Mouse (Mus musculus) stomach, embryonic 14.5 days (tissue): ENCODE measurements around the gene Rpl23a. TPM values are rescaled to one million over a fixed set of nuclear protein-coding genes. Genes with fewer than 3 reads are reported as not detected.

Experiments
- ATAC-seq: fragments of 200-750 bp; cut with Nextera tagmentation; 2 replicates; pipeline ENCODE4 v1.8.0; 2017; ENCODE audit warnings: low read depth, moderate TSS enrichment; ENCODE audit not compliant: insufficient number of reproducible peaks, insufficient read depth, low FRiP score
- H3K27ac ChIP-seq: fragments of 300-500 bp; sonication (generic); 2 replicates; pipeline ENCODE4 v1.5.1; 2014; ENCODE audit warnings: mild to moderate bottlenecking, low read length, moderate library complexity, mixed read lengths
- H3K27me3 ChIP-seq: fragments of 300-500 bp; sonication (generic); 2 replicates; pipeline ENCODE4 v1.6.1; 2014; ENCODE audit warnings: low read length, control low read depth, mixed read lengths; ENCODE audit not compliant: control insufficient read depth, insufficient read depth
- H3K36me3 ChIP-seq: fragments of 300-500 bp; sonication (generic); 2 replicates; pipeline ENCODE4 v1.6.1; 2014; ENCODE audit warnings: mild to moderate bottlenecking, control low read depth, low read length, moderate library complexity, mixed read lengths; ENCODE audit not compliant: control insufficient read depth, insufficient read depth
- H3K4me1 ChIP-seq: fragments of 300-500 bp; sonication (generic); 2 replicates; pipeline ENCODE4 v1.6.1; 2014; ENCODE audit warnings: low read length, control low read depth, mixed read lengths; ENCODE audit not compliant: control insufficient read depth, insufficient read depth
- H3K4me2 ChIP-seq: fragments of 300-500 bp; sonication (generic); replicated peaks from 2 replicates; pipeline ENCODE4 v1.6.1; 2014; ENCODE audit warnings: low read depth, low read length, control low read depth
- H3K4me3 ChIP-seq: fragments of 300-500 bp; sonication (generic); 2 replicates; pipeline ENCODE4 v1.5.1; 2014; ENCODE audit warnings: low read depth, low read length, control low read depth
- H3K9ac ChIP-seq: fragments of 300-500 bp; sonication (generic); replicated peaks from 2 replicates; pipeline ENCODE4 v1.6.1; 2014; ENCODE audit warnings: low read depth, mild to moderate bottlenecking, control low read depth, low read length, moderate library complexity, mixed read lengths
- H3K9me3 ChIP-seq: fragments of 300-500 bp; sonication (generic); 2 replicates; pipeline ENCODE4 v1.6.1; 2016; ENCODE audit warnings: low read depth, low read length, control low read depth; ENCODE audit not compliant: control insufficient read depth
- WGBS: fragments of 180-500 bp; shearing (Covaris S2); extraction: QIAGEN DNeasy Blood & Tissue Kit; methylation state at CpG from one replicate; pipeline ENCODE4 v1.1.7; 2014; 5-methylcytosine and 5-hydroxymethylcytosine counted together
- polyA plus RNA-seq: library from polyadenylated mRNA; unstranded; fragments of >200 nt; fragmentation: Nextera tagmentation; extraction: Ambion mirVana; gene quantifications from 2 replicates; pipeline ENCODE4 v1.2.1, GENCODE M21; 2014

The Rpl23a gene
- polyA plus RNA-seq, 1 experiment from 2014 or later: 1,741 TPM

DNA sequence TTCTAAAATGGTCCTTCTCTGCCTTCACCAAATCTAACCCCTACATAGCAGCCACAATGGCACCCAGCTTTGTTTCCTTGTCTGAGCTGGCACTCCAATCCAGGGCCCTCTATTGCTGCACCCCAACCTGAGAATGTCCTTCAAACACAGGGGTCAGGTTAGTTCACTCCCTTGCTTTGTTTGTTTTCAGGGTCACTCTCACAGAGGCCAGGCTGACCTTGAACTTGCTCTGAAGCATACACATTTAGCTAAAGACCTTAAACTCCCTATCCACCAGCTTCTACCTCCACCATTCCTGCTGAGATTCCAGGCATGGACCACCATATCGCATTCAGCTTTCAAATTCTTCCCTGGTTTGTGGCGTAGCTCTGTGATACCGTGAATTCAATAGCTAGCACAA lies 8.9 kb downstream of the Rpl23a start:
- Histone ChIP-seq H3K9me3 (no peaks in the 10 kb centered on the region), H3K4me2 (no peak overlapping the region), H3K27me3 (no peaks in the 10 kb centered on the region), H3K4me3 (no peak overlapping the region), H3K36me3 (peaks cover 8% of the 10 kb centered on the region; the same call in 1 of the 2 replicates), H3K4me1 (peaks cover 12% of the 10 kb centered on the region; the same call in 1 of the 2 replicates), H3K9ac (no peak overlapping the region), H3K27ac (no peak overlapping the region)
- no peak for ATAC-seq
- WGBS: 71% methylated on average over 3 of the region's 3 CpGs

- Histone ChIP-seq H3K27me3 (no peaks in the 10 kb centered on the region), H3K9ac (no peak overlapping the region), H3K4me1 (peaks cover 9% of the 10 kb centered on the region; the same call in 1 of the 2 replicates), H3K9me3 (no peaks in the 10 kb centered on the region), H3K36me3 (peaks cover 8% of the 10 kb centered on the region; the same call in 1 of the 2 replicates), H3K4me2 (no peak overlapping the region), H3K4me3 (no peak overlapping the region), H3K27ac (no peak overlapping the region)
- ATAC-seq: no peak
- 86% methylated on average over 19 of the region's 19 CpGs for WGBS
Measured at GRCm38 (mm10) chr11:78172748-78173383, 10.5 kb downstream of the Rpl23a start.

GRCm38 (mm10) chr11:78172034-78172747 lies 11.2 kb downstream of the Rpl23a start:
- no peak for ATAC-seq
- Histone ChIP-seq H3K9ac (no peak overlapping the region), H3K36me3 (peaks cover 8% of the 10 kb centered on the region; the same call in 1 of the 2 replicates), H3K4me1 (peaks cover 5% of the 10 kb centered on the region; the same call in 1 of the 2 replicates), H3K4me3 (no peak overlapping the region), H3K4me2 (no peak overlapping the region), H3K27me3 (no peaks in the 10 kb centered on the region), H3K9me3 (no peaks in the 10 kb centered on the region), H3K27ac (no peak overlapping the region)
- 81% methylated on average over 16 of the region's 16 CpGs for WGBS

DNA sequence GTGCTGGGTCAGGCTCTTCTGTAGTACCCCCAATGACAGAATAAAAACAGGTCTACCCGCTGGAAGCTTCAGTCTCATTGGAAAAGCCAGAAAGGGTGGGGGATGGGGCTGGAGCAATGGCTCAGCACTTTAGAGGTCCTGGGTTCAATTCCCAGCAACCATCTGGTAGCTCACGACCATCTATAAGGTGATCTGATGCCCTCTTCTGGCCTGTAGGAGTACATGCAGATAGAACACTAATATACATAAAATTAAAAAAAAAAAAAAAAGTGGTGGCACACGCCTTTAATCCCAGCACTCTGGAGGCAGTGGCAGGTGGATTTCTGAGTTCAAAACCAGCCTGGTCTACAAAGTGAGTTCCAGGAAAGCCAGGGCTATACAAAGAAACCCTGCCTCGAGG lies 12.1 kb downstream of the Rpl23a start:
- Histone ChIP-seq H3K4me3 (no peak overlapping the region), H3K9ac (no peak overlapping the region), H3K36me3 (peaks cover 8% of the 10 kb centered on the region; the same call in 1 of the 2 replicates), H3K4me1 (peaks cover 10% of the 10 kb centered on the region; the same call in 1 of the 2 replicates), H3K4me2 (no peak overlapping the region), H3K27me3 (no peaks in the 10 kb centered on the region), H3K27ac (no peak overlapping the region), H3K9me3 (no peaks in the 10 kb centered on the region)
- WGBS: 77% methylated on average over 4 of the region's 4 CpGs
- ATAC-seq: no peak

DNA sequence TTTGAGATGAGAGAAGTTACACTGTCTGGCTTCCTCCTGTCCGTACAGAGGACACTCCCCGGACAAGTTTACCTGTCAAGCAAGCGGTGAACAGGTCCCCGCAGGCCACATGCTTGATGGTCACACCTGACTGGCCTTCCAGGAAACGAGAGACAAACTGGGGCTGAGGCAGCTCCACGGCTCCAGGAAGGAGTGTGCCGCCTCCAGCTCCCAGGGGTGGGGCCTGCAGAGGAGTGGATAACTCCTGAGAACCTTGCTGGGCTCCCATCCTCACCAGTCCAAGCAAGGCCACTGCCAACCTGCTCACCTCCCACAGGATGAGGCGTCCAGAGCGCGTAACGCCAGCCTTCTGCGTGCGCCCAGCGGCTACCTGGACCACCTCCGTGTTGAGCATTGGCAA lies 13.1 kb downstream of the Rpl23a start:
- no peak overlapping the region for H3K9ac ChIP-seq
- H3K27me3 ChIP-seq: no peaks in the 10 kb centered on the region
- no peak overlapping the region for H3K4me3 ChIP-seq
- WGBS: 82% methylated on average over 15 of the region's 15 CpGs
- ATAC-seq: no peak
- H3K36me3 ChIP-seq: peaks cover 8% of the 10 kb centered on the region; the same call in 1 of the 2 replicates
- no peaks in the 10 kb centered on the region for H3K9me3 ChIP-seq
- H3K27ac ChIP-seq: no peak overlapping the region
- no peak overlapping the region for H3K4me2 ChIP-seq
- peaks cover 13% of the 10 kb centered on the region for H3K4me1 ChIP-seq

- peaks cover 8% of the 10 kb centered on the region; the same call in 1 of the 2 replicates for H3K36me3 ChIP-seq
- peaks cover 13% of the 10 kb centered on the region for H3K4me1 ChIP-seq
- H3K27me3 ChIP-seq: no peaks in the 10 kb centered on the region
- H3K9ac ChIP-seq: no peak overlapping the region
- WGBS: 48% methylated on average over 19 of the region's 19 CpGs
- 0 out of 2 replicates have a peak overlapping the region, but pooled peaks have one; percentile 3 for H3K4me2 ChIP-seq
- no peak overlapping the region for H3K4me3 ChIP-seq
- no peaks in the 10 kb centered on the region for H3K9me3 ChIP-seq
- no peak overlapping the region for H3K27ac ChIP-seq
- no peak for ATAC-seq
Measured at GRCm38 (mm10) chr11:78168541-78169468, 14.6 kb downstream of the Rpl23a start.

DNA sequence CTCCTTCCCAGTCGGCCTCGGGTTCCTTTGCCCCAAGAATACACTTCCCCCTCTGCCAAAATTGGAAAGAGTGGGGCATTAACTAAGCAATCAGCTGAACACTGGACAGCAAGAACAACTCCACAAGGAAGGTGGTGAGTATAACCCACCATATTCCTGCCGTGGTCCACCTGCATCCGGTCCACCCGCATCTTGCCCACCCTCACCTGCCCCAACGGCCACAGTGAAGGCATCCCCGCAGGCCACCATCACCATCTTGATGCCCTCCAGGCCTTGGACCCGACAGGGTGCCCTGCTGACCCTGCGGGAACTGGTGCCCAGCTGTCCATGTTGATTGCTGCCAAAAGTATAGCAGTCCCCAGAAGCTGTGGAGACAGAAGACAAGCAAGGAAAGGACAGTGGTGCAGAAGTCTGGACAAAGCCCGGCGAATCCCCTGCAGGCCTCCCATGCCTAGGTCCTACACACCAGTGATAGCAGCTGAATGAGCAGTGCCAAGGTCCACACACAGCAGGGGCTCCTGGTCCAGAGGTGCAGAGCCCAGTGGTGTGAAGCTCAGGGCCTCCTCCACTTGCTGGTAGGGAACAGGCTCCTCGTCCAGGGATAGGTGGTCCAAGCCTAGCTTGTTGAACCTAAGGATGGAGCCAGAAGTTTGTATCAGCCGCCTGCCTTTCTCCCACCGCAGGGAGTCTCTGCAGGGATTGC lies 16.0 kb downstream of the Rpl23a start:
- no peaks in the 10 kb centered on the region for H3K27me3 ChIP-seq
- peaks cover 9% of the 10 kb centered on the region; the same call in 1 of the 2 replicates for H3K36me3 ChIP-seq
- no peak overlapping the region for H3K4me3 ChIP-seq
- no peak overlapping the region for H3K4me2 ChIP-seq
- H3K4me1 ChIP-seq: peaks cover 26% of the 10 kb centered on the region
- WGBS: 93% methylated on average over 14 of the region's 14 CpGs
- H3K27ac ChIP-seq: no peak overlapping the region; the same call in 1 of the 2 replicates
- H3K9ac ChIP-seq: no peak overlapping the region
- ATAC-seq: no peak
- H3K9me3 ChIP-seq: no peaks in the 10 kb centered on the region
